Mouse (Mus musculus): ENCODE results near the gene Clec2g.

DNA sequence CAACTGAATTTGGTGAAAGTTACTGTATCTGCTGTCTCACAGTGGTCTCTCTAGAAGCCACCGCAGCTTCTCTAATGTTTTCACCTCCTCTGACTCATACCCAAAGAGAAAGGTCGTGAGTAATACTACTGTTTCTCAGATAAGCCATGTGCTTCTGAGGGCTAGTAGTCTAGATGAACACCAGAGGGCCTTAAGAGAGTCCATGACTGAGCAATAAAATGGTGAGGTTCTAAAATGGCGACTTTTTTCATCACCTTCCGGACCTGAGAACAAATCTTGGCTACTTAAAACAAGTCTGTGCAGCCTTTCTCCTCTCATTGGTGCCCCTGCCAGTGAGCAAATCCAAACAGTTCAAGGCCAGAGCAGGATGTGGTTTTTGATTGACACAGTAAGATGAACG, 45.3 kb upstream of the Clec2g start:
- TF ChIP-seq CTCF (IDR thresholded peaks at IDR 0.05; ENCODE audit: low read depth) (no peak), EP300 (IDR thresholded peaks at IDR 0.05; ENCODE audit: low read depth) (no peak)
